Mouse (Mus musculus): ENCODE measurements at regions not wholly inside any gene's neighbourhood (a gene's known extent, or its start where the extent isn't known, plus 50 kb on each side); places are given as distances from the start of the nearest gene placed in this dataset.
"Not testable (repeated sequence)": the region's sequence is repeated elsewhere in the genome, so short reads cannot be mapped to it uniquely, and the experiment has no call there.

- H3K36me3 ChIP-seq (replicated peaks); H3K27me3 ChIP-seq (replicated peaks); ATAC-seq (replicated peaks); H3K9ac ChIP-seq; H3K27ac ChIP-seq; H3K4me3 ChIP-seq; H3K4me2 ChIP-seq; H3K4me1 ChIP-seq; H3K9me3 ChIP-seq: not testable (repeated sequence)
- WGBS = 83% methylated on average over 3 of the region's 3 CpGs
Measured at GRCm38 (mm10) chr10:55485396-55486025, 621.2 kb upstream of the Msl3l2 start.

GRCm38 (mm10) chr10:55522706-55523105, 584.0 kb upstream of the Msl3l2 start:
- H3K27me3 ChIP-seq (replicated peaks) = no peaks in the 10 kb centered on the region
- no peak for ATAC-seq (replicated peaks)
- H3K4me2 ChIP-seq = no peak overlapping the region
- no peaks in the 10 kb centered on the region for H3K9me3 ChIP-seq
- H3K4me1 ChIP-seq = no peaks in the 10 kb centered on the region
- H3K9ac ChIP-seq = no peak overlapping the region
- 88% methylated on average over 1 of the region's 1 CpGs for WGBS
- H3K36me3 ChIP-seq (replicated peaks) = no peaks in the 10 kb centered on the region
- no peak overlapping the region for H3K27ac ChIP-seq
- no peak overlapping the region for H3K4me3 ChIP-seq

- H3K36me3 ChIP-seq (replicated peaks) = no peaks in the 10 kb centered on the region
- no peaks in the 10 kb centered on the region for H3K9me3 ChIP-seq
- no peak overlapping the region for H3K9ac ChIP-seq
- H3K4me1 ChIP-seq = no peaks in the 10 kb centered on the region
- no peak for ATAC-seq (replicated peaks)
- H3K4me3 ChIP-seq = no peak overlapping the region
- no peak overlapping the region for H3K4me2 ChIP-seq
- H3K27ac ChIP-seq = no peak overlapping the region
- no peaks in the 10 kb centered on the region for H3K27me3 ChIP-seq (replicated peaks)
Measured at GRCm38 (mm10) chr10:55537410-55537809, 569.3 kb upstream of the Msl3l2 start.

- Histone ChIP-seq H3K9ac (no peak overlapping the region), H3K4me1 (no peaks in the 10 kb centered on the region), H3K36me3 (replicated peaks) (no peaks in the 10 kb centered on the region), H3K4me3 (no peak overlapping the region), H3K27ac (no peak overlapping the region), H3K27me3 (replicated peaks) (no peaks in the 10 kb centered on the region), H3K4me2 (no peak overlapping the region), H3K9me3 (no peaks in the 10 kb centered on the region)
- ATAC-seq (replicated peaks) = no peak
- 84% methylated on average over 6 of the region's 6 CpGs for WGBS
Measured at GRCm38 (mm10) chr10:55546441-55547430, 560.0 kb upstream of the Msl3l2 start.

- Histone ChIP-seq H3K9ac (no peak overlapping the region), H3K27ac (no peak overlapping the region), H3K27me3 (replicated peaks) (no peaks in the 10 kb centered on the region), H3K4me3 (no peak overlapping the region), H3K4me1 (no peaks in the 10 kb centered on the region), H3K9me3 (no peaks in the 10 kb centered on the region), H3K4me2 (no peak overlapping the region), H3K36me3 (replicated peaks) (no peaks in the 10 kb centered on the region)
- no peak for ATAC-seq (replicated peaks)
Measured at GRCm38 (mm10) chr10:55564961-55565360, 541.8 kb upstream of the Msl3l2 start.

GRCm38 (mm10) chr10:55572689-55573088, 534.0 kb upstream of the Msl3l2 start:
- no peak overlapping the region for H3K4me3 ChIP-seq
- H3K4me1 ChIP-seq = no peaks in the 10 kb centered on the region
- no peak overlapping the region for H3K4me2 ChIP-seq
- no peaks in the 10 kb centered on the region for H3K9me3 ChIP-seq
- H3K9ac ChIP-seq = no peak overlapping the region
- no peaks in the 10 kb centered on the region for H3K36me3 ChIP-seq (replicated peaks)
- no peak overlapping the region for H3K27ac ChIP-seq
- no peak for ATAC-seq (replicated peaks)
- no peaks in the 10 kb centered on the region for H3K27me3 ChIP-seq (replicated peaks)
- WGBS = 84% methylated on average over 1 of the region's 1 CpGs

GRCm38 (mm10) chr10:55591013-55591412, 515.7 kb upstream of the Msl3l2 start:
- H3K27me3 ChIP-seq (replicated peaks) = no peaks in the 10 kb centered on the region
- no peak overlapping the region for H3K9ac ChIP-seq
- H3K9me3 ChIP-seq = no peaks in the 10 kb centered on the region
- no peaks in the 10 kb centered on the region for H3K36me3 ChIP-seq (replicated peaks)
- H3K4me1 ChIP-seq = no peaks in the 10 kb centered on the region
- WGBS = 68% methylated on average over 7 of the region's 7 CpGs
- H3K27ac ChIP-seq = no peak overlapping the region
- no peak overlapping the region for H3K4me3 ChIP-seq
- H3K4me2 ChIP-seq = no peak overlapping the region
- ATAC-seq (replicated peaks) = no peak

- ATAC-seq (replicated peaks) = 0 out of 2 replicates have a peak, but pooled peaks have one; percentile 48
- WGBS = 51% methylated on average over 3 of the region's 3 CpGs
- Histone ChIP-seq H3K9ac (no peak overlapping the region), H3K27me3 (replicated peaks) (no peaks in the 10 kb centered on the region), H3K4me1 (no peaks in the 10 kb centered on the region), H3K36me3 (replicated peaks) (no peaks in the 10 kb centered on the region), H3K27ac (no peak overlapping the region), H3K9me3 (no peaks in the 10 kb centered on the region), H3K4me3 (no peak overlapping the region), H3K4me2 (no peak overlapping the region)
Measured at GRCm38 (mm10) chr10:55591896-55592295, 514.8 kb upstream of the Msl3l2 start.

- Histone ChIP-seq H3K9me3 (no peaks in the 10 kb centered on the region), H3K4me3 (no peak overlapping the region), H3K4me2 (no peak overlapping the region), H3K27ac (no peak overlapping the region), H3K36me3 (replicated peaks) (no peaks in the 10 kb centered on the region), H3K27me3 (replicated peaks) (no peaks in the 10 kb centered on the region), H3K9ac (no peak overlapping the region), H3K4me1 (no peaks in the 10 kb centered on the region)
- WGBS = 89% methylated on average over 5 of the region's 5 CpGs
- no peak for ATAC-seq (replicated peaks)
Measured at GRCm38 (mm10) chr10:55624566-55625287, 482.0 kb upstream of the Msl3l2 start.

- no peak overlapping the region for H3K4me2 ChIP-seq
- no peak overlapping the region for H3K9ac ChIP-seq
- no peaks in the 10 kb centered on the region for H3K36me3 ChIP-seq (replicated peaks)
- no peak overlapping the region for H3K4me3 ChIP-seq
- H3K4me1 ChIP-seq = no peaks in the 10 kb centered on the region
- no peak for ATAC-seq (replicated peaks)
- WGBS = 83% methylated on average over 3 of the region's 3 CpGs
- H3K27me3 ChIP-seq (replicated peaks) = no peaks in the 10 kb centered on the region
- no peak overlapping the region for H3K27ac ChIP-seq
- H3K9me3 ChIP-seq = no peaks in the 10 kb centered on the region
Measured at GRCm38 (mm10) chr10:55641332-55641731, 465.4 kb upstream of the Msl3l2 start.

All from midbrain, embryonic 15.5 days (tissue).